Mouse (Mus musculus) G1E (cell line): ENCODE data around the gene Epsti1.

Experiments
- CTCF ChIP-seq: IDR thresholded peaks from 2 replicates; pipeline ENCODE4 v1.5.1; 2012; ENCODE audit warnings: low read depth, low read length, inconsistent platforms, mixed read lengths
- GATA1 ChIP-seq: IDR thresholded peaks from 2 replicates; pipeline ENCODE4 v1.6.1; 2012; ENCODE audit warnings: borderline replicate concordance, low read length, inconsistent platforms, mixed read lengths
- POLR2AphosphoS5 ChIP-seq: IDR thresholded peaks from 2 replicates; pipeline ENCODE4 v1.6.1; 2012; ENCODE audit warnings: low read depth, low read length, inconsistent platforms; ENCODE audit not compliant: insufficient replicate concordance
- TAL1 ChIP-seq: conservative IDR thresholded peaks from 2 replicates; pipeline ENCODE4 v1.6.1; 2012; ENCODE audit warnings: low read depth, low read length, inconsistent platforms, mixed read lengths

GRCm38 (mm10) chr14:77881998-77882397 lies 22.0 kb upstream of the Epsti1 start:
- TF ChIP-seq CTCF (no peak), TAL1 (no peak), POLR2AphosphoS5 (no peak), GATA1 (no peak)
